Comparison of ENCODE assay signal across 17 mouse cellular contexts in genomic region chr9:65514851-65515261, GRCm38 (mm10). TPM values are rescaled to one million over a fixed set of nuclear protein-coding genes. Genes with fewer than 3 reads are reported as not detected.
DNase-seq lines count a peak whose midpoint lies in the region; ATAC-seq lines count a peak whose summit lies in the region.
"Had no signal": no experiment of that assay in that cellular context is flagged by ENCODE, and none has a peak within 500 bp of the region (broad histone marks: within the 10 kb centered on the region; RNA-seq: fewer than 3 reads in every experiment).

No protein-coding gene starts in this region.

- DNase-seq in midbrain, embryonic 10.5 days (ENCODE audit: low spot score), result no peak
- DNase-seq in cerebellum, adult 11-12 months, result peak; percentile 75
- DNase-seq in cerebellum, postnatal 14 days, result peak; percentile 60 to 72
- peak; percentile 24 for DNase-seq in mesoderm, embryonic 11.5 days (ENCODE audit: low read depth, low spot score)
- DNase-seq in frontal cortex, postnatal 36 days (ENCODE audit: low spot score in 2 of 2), result no peak
- no peak for DNase-seq in left cerebral cortex, adult 8-10 months (ENCODE audit: low spot score in 2 of 2)
- DNase-seq: adrenal gland, postnatal 14 days; kidney, adult 9 months; right cerebral cortex, adult 18-20 months; spleen, adult 18-20 months had no signal

- H3K9me3 ChIP-seq in midbrain, embryonic 10.5 days (replicated peaks), result no peaks in the 10 kb centered on the region
- H3K9me3 ChIP-seq in midbrain, embryonic 16.5 days (replicated peaks; ENCODE audit: control insufficient read depth, low read length, poor library complexity, severe bottlenecking), result no peaks in the 10 kb centered on the region
- H3K9me3 ChIP-seq: G1E; heart, embryonic 13.5 days; limb, embryonic 13.5 days; stomach, embryonic 15.5 days had no signal

- H3K4me1 ChIP-seq in midbrain, embryonic 10.5 days, result peaks cover 18% of the 10 kb centered on the region
- H3K4me1 ChIP-seq in midbrain, embryonic 16.5 days (ENCODE audit: control insufficient read depth, insufficient read depth, low read length), result no peaks in the 10 kb centered on the region

- H3K9ac ChIP-seq in midbrain, embryonic 16.5 days (ENCODE audit: low read depth, low read length), result no peak overlapping the region
- H3K9ac ChIP-seq: heart, embryonic 13.5 days; limb, embryonic 13.5 days; stomach, embryonic 15.5 days had no signal

- no peak for ATAC-seq in midbrain, embryonic 16.5 days

- no peaks in the 10 kb centered on the region for H3K36me3 ChIP-seq in midbrain, embryonic 10.5 days
- H3K36me3 ChIP-seq in midbrain, embryonic 16.5 days (ENCODE audit: control insufficient read depth, insufficient read depth, low read length), result no peaks in the 10 kb centered on the region
- H3K36me3 ChIP-seq: G1E; heart, embryonic 13.5 days; limb, embryonic 13.5 days; stomach, embryonic 15.5 days had no signal

- peaks cover 9% of the 10 kb centered on the region for H3K27me3 ChIP-seq in midbrain, embryonic 10.5 days (ENCODE audit: low read depth, poor library complexity, severe bottlenecking)
- H3K27me3 ChIP-seq in midbrain, embryonic 16.5 days (ENCODE audit: control insufficient read depth, insufficient read depth, low read depth, low read length), result no peaks in the 10 kb centered on the region
- H3K27me3 ChIP-seq: limb, embryonic 13.5 days; stomach, embryonic 15.5 days had no signal

- H3K27ac ChIP-seq in midbrain, embryonic 10.5 days (replicated peaks), result peak overlapping the region; percentile 59; the same call in 1 of the 2 replicates
- H3K27ac ChIP-seq in midbrain, embryonic 16.5 days (ENCODE audit: low read length), result no peak overlapping the region
- H3K27ac ChIP-seq: heart, embryonic 13.5 days; layer of hippocampus, adult 2 months; limb, embryonic 13.5 days; stomach, embryonic 15.5 days had no signal

- no peak overlapping the region for H3K4me3 ChIP-seq in midbrain, embryonic 10.5 days
- no peak overlapping the region for H3K4me3 ChIP-seq in midbrain, embryonic 16.5 days (ENCODE audit: low read depth, low read length)
- H3K4me3 ChIP-seq: heart, embryonic 13.5 days; layer of hippocampus, adult 2 months; limb, embryonic 13.5 days; stomach, embryonic 15.5 days had no signal

- WGBS in midbrain, embryonic 10.5 days, result 67% methylated on average over 3 of the region's 3 CpGs
- 68% methylated on average over 3 of the region's 3 CpGs for WGBS in midbrain, embryonic 16.5 days

- H3K4me2 ChIP-seq in midbrain, embryonic 16.5 days (ENCODE audit: low read length), result no peak overlapping the region
- H3K4me2 ChIP-seq: heart, embryonic 13.5 days; limb, embryonic 13.5 days; stomach, embryonic 15.5 days had no signal

RNA-seq across cellular contexts. Expression of gene Ankdd1a, which starts 5.1 kb away (rescaled TPM):
- polyA plus RNA-seq in midbrain, embryonic 10.5 days (2016; fragmentation: Nextera tagmentation; extraction: Ambion mirVana), result 0.10 TPM in 1 of 2 replicates, not detected in the other
- 1.1 and 1.8 TPM in 2 replicates for polyA plus RNA-seq in midbrain, embryonic 16.5 days (2015; fragmentation: Nextera tagmentation; extraction: Ambion mirVana)
- 1 to 10 TPM; 3.8 to 6.4 (median 4.8) TPM for total RNA-seq in left cerebral cortex, adult 8-10 months (2022)
- total RNA-seq: adrenal gland, postnatal 14 days; hematopoietic stem cell, adult 5-6 weeks had no signal
- polyA plus RNA-seq: G1E; heart, embryonic 13.5 days; limb, embryonic 13.5 days had no signal

RNA-seq across cellular contexts. Expression of gene Spg21, which starts 54.1 kb away (rescaled TPM):
- polyA plus RNA-seq in midbrain, embryonic 10.5 days (2016; fragmentation: Nextera tagmentation; extraction: Ambion mirVana), result 93.6 and 101 TPM in 2 replicates
- 111 and 126 TPM in 2 replicates for polyA plus RNA-seq in midbrain, embryonic 16.5 days (2015; fragmentation: Nextera tagmentation; extraction: Ambion mirVana)
- 10 to 100 TPM; 33.6 to 43.7 (median 41.2) TPM for total RNA-seq in left cerebral cortex, adult 8-10 months (2022)

Comparison
In these comparisons a context has a peak if more than half of its experiments do, and no peak if none do; other contexts are left out.
1. DNase-seq: peak in cerebellum, adult 11-12 months (single experiment), cerebellum, postnatal 14 days (2 of 2) and mesoderm, embryonic 11.5 days (single experiment); none in midbrain, embryonic 10.5 days (single experiment), frontal cortex, postnatal 36 days (0 of 2) and left cerebral cortex, adult 8-10 months (0 of 2).